Mouse (Mus musculus): ENCODE measurements at regions not wholly inside any gene's neighbourhood (a gene's known extent, or its start where the extent isn't known, plus 50 kb on each side); places are given as distances from the start of the nearest gene placed in this dataset.

DNA sequence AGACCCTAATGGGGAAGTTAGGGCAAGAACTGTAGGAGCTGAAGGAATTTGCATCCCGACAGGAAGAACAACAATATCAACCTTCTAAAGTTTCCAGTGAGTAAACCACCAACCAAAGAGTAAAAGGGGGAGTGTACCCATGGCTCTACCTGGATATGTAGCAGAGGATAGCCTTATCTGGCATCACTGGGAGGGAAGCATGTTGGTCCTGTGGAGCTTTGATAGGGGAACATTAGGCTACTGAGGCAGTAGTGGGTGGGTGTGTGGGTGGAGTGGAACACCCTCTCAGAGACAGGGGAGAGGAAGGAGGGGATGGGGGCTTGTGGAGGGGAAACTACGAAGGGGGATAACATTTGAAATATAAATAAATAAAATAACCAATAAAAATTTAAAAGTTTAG is 111.4 kb upstream of the Klhl1 start:
- TF ChIP-seq CTCF (IDR thresholded peaks at IDR 0.05; ENCODE audit: control insufficient read depth, insufficient read depth, insufficient read length) (no peak), USF1 (IDR thresholded peaks at IDR 0.05; ENCODE audit: low read depth) (no peak), MAX (IDR thresholded peaks at IDR 0.05) (no peak), MYOG (IDR thresholded peaks at IDR 0.05; ENCODE audit: control insufficient read depth, extremely low read depth, insufficient read length) (no peak), CEBPB (IDR thresholded peaks at IDR 0.05; ENCODE audit: low read depth) (no peak)

All from C2C12 (cell line).